Mouse (Mus musculus) liver, postnatal 0 days (tissue): Measurements from ENCODE around the gene Igsf3.

Experiments
- CTCF ChIP-seq: sonication (generic); IDR thresholded peaks from 2 replicates; pipeline ENCODE4 v1.5.1; 2016; ENCODE audit warnings: antibody characterized with exemption, low read depth
- EP300 ChIP-seq: IDR thresholded peaks from 2 replicates; pipeline ENCODE4 v1.6.1; 2016; ENCODE audit warnings: antibody characterized with exemption, low read depth, mild to moderate bottlenecking

DNA sequence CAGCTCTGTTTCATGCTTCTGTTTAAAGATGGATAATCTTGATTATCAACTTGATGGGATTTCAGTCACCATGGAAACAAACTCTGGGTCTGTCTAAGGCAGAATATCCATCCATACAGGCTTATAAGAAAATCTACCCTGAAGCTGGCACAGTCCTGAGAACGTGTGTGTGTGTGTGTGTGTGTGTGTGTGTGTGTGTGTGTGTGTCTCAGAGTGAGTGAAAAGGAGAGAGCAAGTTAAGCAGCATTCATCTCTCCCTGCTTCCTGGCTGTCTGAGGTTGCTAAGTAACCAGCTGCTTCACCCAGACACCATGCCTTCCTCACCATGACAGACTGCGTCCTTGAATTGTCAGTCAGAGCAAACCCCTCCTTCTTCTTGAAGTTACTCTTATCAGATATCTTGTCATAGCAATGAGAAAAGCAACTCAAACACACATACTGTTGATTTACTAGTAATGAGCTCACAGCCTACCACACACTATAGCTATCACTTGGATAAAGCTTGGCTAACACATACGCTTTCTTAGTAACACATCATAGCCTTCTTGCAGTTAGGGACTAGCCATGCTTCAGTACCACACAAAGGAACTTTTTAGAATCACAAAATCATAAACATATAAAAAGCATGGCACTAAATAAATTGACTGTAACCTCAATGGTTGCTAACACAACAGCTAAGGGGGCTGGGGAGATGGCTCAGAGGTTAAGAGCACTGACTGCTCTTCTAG is 106.5 kb downstream of the Igsf3 start:
- TF ChIP-seq CTCF (no peak), EP300 (no peak)
